Mouse (Mus musculus) cerebellum, adult 9-11 months (tissue): Measurements from ENCODE around the gene Zpbp2.

Experiments used
- DNase-seq: peaks from one replicate; pipeline ENCODE4 v3.0.0; 2022

The Zpbp2 gene

DNA sequence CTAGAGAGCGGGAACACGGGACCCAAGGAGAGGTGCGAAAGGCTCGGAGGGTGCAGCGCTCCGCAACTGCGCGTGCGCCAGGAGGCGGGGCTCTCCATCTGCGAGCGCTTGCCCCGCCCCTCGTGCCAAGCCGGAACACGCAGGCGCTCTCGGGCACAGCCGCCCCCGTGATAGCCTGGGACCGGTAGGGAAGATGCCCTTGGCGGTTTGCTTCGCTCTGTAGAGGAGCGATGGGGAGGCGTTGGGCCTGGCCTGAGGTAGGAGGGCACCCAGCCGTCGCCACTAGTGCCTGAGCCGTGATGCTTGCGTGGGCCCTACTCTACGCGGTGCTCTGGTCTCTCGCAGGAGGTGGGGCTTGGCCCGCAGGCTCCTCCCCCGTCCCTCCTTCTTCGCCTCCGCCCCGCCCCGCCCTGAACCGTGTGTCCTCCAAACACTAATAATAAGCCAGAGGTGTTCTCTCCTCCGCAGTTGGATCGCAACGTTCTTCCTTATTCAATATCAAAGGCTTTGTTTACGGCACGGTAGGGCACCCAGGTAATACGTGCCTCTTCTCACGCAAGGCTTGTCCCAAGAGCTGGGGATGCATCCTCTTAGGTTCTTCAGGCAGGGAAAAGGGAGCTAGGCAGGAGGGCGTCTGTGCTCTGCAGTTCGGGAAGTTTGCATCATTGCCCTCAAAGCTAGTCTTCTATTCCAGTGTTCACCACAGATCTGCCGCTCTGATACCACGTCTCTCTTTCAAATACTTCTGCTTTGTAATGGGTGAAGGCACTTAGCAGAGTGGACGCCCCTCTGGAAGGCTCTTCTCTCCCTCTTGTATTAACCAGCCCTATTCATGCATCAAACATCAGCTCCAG, at the start of gene Zpbp2:
Gene Zpbp2, plus strand, starts transcription at position 123 of the 854 bp plus-strand sequence.
- DNase-seq: peak; percentile 93

GRCm38 (mm10) chr11:98504926-98505325, 46.0 kb upstream of the Zpbp2 start:
- no peak for DNase-seq

- no peak for DNase-seq
These were observed 41.5 kb upstream of the Zpbp2 start for GRCm38 (mm10) chr11:98509434-98509833.

DNA sequence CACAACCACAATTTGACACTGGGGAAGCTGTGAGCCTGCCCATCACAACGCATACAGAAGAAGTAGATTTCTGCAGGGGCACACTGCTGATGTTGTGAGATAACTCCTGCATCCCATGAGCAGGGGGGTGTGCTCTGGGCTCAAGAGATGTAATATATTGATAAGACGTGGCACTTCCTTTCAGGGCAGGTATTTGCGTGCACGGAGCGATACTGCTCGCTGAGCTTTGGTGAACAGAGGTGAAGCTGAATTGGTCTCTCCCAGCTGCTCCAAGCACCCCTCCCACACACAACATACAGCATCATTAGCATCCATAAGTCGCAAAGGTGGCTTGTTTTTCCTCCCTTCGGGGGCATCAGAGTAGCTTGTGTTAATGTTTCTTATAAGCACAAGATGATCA, 40.8 kb upstream of the Zpbp2 start:
- DNase-seq: no peak

- DNase-seq: no peak
These were observed 38.0 kb upstream of the Zpbp2 start for GRCm38 (mm10) chr11:98512881-98513280.

GRCm38 (mm10) chr11:98513356-98513936, 37.5 kb upstream of the Zpbp2 start:
- no peak for DNase-seq

- DNase-seq: no peak
These were observed 30.4 kb upstream of the Zpbp2 start for GRCm38 (mm10) chr11:98520468-98520867.

- DNase-seq: no peak
These were observed 25.8 kb upstream of the Zpbp2 start for GRCm38 (mm10) chr11:98525140-98525539.

- DNase-seq: no peak
These were observed 24.0 kb upstream of the Zpbp2 start for GRCm38 (mm10) chr11:98526824-98527461.

GRCm38 (mm10) chr11:98537480-98538034, 13.3 kb upstream of the Zpbp2 start:
- DNase-seq: no peak

DNA sequence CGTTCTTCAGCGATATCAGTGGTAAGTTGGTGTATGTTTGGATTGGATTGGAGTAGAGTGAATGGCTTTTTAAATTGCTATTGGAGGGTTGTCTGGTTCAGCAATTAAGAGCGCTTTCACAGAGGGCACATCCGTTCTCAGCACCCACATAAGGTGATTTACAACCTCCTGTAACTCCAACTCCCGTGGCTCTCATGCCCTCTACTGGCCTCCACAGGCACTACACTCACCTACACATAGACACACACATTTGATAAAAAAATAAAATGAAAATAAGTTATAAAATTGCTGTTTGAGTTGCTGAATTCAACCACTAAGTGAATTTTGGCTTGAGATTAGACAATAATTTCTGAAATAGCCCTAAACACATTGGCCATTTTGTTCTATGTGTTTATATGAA, 10.6 kb upstream of the Zpbp2 start:
- DNase-seq: no peak

GRCm38 (mm10) chr11:98542553-98542952, 8.3 kb upstream of the Zpbp2 start:
- no peak for DNase-seq

DNA sequence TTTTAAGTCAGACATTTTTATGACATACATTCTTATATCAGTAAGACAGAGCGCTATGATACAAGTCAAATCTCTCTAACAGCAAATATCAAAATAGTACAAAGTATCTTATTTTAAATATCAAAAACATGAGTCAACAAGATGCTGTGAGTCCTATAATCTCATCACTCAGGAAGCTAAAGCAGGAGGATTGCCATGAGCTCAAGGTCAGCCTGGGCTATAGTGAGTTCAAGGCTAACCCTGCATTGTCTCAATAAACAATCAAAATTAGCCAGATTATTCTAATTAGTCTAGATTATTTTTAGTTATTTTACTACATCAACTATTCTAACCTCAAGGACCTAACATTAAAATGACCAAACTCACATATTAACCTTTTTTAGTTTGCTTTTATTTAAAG, 7.5 kb upstream of the Zpbp2 start:
- no peak for DNase-seq

- no peak for DNase-seq
These were observed 5.8 kb upstream of the Zpbp2 start for GRCm38 (mm10) chr11:98544890-98545677.

- DNase-seq: peak; percentile 6
These were observed 5.1 kb upstream of the Zpbp2 start, which contains the start of gene Ikzf3 for GRCm38 (mm10) chr11:98545711-98546231. Ikzf3 (minus strand) TSS chr11:98546031.

- DNase-seq: no peak
These were observed 4.2 kb upstream of the Zpbp2 start for GRCm38 (mm10) chr11:98546529-98547307.

- no peak for DNase-seq
These were observed 3.6 kb upstream of the Zpbp2 start for GRCm38 (mm10) chr11:98547308-98547693.

GRCm38 (mm10) chr11:98549363-98549762, 1.5 kb upstream of the Zpbp2 start:
- no peak for DNase-seq

GRCm38 (mm10) chr11:98550311-98550974, 454 bp upstream of the Zpbp2 start:
- DNase-seq: no peak

GRCm38 (mm10) chr11:98553966-98554365, 3.1 kb downstream of the Zpbp2 start:
- no peak for DNase-seq

DNA sequence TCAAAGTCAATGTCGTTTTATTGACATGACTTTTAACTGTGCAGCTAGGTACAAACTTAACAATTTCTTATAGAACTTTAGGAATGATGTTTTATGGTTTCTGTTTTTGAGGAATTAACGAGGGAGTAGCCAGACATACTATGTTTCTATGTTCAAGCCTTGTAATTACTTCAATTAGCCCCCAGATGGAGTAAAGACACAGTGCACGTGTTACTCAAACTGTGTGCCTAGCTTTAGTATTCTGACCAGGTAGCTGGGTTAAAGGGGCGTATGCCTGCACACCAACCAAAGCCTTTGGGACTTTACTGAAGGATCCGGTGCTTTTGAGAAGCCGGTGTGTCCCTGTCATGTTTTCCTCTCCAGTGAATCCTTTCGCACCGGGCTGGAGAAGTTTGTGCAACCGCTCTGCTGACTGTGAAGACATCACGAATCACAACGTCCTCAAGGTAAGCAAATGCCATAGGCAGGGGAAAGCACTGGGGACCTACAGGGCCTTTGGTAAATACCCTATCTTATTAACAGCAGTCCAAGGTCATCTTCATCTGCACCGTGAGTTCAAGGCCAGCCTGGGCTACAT, 4.3 kb downstream of the Zpbp2 start:
- DNase-seq: no peak
